Mouse (Mus musculus) cerebellum, adult 9-11 months (tissue): Measurements from ENCODE around the gene Ciz1.
A peak's percentile ranks its signal among the peaks of the same experiment; 100 is the strongest.

Experiments used
- DNase-seq: peaks from one replicate; pipeline ENCODE4 v3.0.0; 2022

The Ciz1 gene

DNA sequence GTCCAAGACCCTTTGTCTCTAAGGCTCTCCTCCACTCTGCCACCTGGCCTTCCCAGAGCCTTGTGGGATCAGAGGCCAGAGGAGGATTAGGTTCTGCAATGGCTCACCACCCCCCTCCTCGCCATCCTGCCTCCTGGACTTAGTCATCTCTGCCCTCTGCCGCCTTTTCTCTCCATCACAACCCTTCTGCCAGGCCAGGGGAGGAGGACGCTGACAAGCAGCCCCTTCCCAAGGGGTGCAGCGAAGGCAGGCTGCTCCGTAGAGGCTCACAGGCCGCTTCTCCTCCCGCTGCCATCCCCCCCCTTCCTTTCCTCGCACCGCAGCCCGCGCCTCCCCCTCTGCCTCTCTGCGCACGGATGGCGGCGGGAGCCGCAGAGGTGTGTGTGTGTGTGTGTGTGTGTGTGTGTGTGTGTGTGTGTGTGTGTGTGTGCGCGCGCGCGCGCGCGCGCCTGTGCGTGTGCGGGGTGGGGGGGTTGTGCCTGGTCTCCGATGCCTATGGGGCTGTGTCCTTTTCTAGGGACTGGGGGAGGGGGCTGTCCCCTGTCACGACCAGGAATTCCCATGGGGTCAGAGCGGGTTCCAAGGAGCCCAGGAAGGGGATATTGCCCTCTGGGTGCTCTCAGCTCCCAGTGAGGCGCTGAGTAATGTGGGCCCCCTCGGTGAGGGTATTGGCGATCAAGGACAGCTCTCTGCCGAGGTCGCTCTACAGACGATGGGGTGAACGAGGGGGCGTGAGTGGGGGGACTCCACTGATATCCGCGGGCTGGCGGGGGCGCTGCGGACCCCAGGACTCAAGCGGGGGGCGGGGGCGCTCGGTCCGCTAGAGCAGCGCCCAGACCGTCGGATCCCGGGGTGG, at the start of gene Ciz1:
Gene Ciz1, plus strand, starts transcription at position 177 of the 856 bp plus-strand sequence.
- DNase-seq: peak; percentile 88

- no peak for DNase-seq
Observed at GRCm38 (mm10) chr2:32302952-32303351, 49.2 kb upstream of the Ciz1 start.

DNA sequence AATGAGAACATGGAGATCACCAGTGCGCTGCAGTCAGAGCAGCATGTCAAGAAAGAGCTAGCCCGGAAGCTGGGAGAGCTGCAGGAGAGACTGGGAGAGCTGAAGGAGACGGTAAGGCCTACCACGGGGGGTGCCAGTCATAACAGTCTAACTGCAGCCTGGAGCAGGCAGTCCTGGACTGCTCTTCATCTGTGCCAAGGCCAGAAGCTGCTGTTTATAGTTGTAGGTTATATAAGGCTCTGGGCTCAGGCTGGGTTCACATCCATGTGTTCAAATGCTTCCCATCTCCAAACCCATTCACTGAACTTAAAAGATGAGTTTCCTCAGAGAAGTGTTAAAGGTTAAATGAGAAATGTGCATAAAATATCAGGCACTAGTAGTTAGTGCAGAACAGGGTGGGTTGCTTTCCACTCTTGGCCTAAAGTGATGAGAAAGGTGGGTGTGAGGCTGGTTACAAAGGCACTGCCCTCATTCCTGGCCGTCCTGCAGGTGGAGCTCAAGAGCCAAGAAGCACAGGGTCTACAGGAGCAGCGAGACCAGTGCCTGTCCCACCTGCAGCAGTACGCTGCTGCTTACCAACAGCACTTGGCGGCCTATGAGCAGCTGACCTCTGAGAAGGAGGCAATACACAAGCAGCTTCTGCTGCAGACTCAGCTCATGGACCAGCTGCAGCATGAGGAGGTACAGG, 47.8 kb upstream of the Ciz1 start:
- peak; percentile 83 for DNase-seq

DNA sequence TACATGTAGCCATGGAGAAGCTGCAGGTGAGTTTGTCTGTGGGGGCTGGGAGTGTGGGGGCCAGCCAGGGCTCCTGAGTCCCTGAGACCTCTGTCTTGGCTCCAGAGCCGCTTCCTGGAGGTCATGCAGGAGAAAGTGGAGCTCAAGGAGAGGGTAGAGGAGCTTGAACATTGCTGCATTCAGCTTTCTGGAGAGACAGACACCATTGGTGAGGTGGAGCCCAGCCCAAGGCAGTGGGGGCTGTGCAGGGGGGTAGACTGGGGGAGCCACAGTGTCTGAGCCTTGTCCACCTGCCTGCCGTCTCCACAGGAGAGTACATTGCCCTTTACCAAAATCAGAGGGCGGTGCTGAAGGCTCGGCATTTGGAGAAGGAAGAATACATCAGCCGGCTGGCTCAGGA, 46.5 kb upstream of the Ciz1 start:
- no peak for DNase-seq

GRCm38 (mm10) chr2:32306176-32306575, 46.0 kb upstream of the Ciz1 start:
- peak; percentile 59 for DNase-seq

DNA sequence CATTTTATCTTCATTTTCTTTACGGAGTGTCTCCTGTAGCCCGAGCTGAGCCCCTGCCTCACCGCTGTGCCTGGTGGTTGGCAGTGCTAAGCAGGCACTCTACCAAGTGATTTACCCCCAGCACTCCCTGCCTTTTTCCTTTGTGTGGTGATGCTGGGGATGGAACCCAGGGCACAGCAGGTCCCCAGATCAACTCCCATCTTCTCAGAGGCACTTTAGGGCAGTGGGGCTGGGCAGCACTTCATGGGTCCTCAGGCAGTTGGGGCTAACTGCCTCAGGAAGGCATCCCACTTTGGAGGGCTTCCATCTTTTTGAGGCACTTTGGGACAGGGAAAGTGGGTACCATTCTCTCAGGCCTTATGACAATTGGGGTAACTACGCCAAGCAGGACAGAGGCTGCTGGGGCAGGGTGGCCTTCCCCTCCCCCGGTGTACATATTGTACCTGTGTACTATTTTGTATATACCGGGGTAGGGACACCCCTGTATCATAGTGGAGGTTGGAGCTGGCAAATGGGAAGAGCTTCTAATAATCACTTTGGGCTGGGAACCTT, 44.8 kb upstream of the Ciz1 start:
- DNase-seq: peak; percentile 60

DNA sequence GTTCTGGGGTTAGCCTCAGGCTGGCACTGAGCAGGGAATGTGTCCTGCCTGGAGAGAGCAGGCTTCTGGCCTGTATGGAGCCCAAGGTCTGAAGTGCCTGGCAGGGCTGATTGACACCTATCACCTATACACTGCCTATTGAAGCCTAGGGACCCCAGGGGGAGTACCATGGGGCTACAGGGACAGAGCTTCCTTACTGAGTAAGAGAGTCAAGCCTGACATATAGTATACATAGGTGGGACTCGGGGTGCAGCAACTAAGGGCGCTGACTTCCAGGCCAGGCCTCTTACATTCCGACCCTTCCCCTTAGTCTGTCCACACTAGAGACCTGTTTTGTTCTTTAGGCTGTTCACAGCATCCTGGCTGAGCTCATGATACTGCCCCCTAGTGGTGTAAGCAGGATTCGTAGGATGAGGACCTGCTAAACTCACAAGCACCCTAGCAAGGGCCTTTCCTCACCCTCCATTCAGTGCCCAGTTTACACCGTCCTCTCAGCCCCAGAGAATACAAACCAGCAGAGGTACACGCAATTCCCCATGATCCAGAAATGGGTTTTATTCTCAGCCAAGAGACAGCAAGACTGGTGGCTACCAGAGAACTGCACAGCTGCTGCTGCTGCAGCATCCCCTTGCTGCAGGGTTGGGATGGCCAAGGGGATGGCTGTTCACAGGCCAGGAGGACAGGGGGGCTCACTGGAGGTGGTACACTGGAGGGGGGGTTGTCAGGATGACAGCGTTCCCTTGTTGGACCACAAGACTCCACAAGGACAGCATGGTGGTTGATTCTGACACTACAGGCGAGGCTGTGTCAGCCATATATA, 44.0 kb upstream of the Ciz1 start:
- peak; percentile 80 for DNase-seq

DNA sequence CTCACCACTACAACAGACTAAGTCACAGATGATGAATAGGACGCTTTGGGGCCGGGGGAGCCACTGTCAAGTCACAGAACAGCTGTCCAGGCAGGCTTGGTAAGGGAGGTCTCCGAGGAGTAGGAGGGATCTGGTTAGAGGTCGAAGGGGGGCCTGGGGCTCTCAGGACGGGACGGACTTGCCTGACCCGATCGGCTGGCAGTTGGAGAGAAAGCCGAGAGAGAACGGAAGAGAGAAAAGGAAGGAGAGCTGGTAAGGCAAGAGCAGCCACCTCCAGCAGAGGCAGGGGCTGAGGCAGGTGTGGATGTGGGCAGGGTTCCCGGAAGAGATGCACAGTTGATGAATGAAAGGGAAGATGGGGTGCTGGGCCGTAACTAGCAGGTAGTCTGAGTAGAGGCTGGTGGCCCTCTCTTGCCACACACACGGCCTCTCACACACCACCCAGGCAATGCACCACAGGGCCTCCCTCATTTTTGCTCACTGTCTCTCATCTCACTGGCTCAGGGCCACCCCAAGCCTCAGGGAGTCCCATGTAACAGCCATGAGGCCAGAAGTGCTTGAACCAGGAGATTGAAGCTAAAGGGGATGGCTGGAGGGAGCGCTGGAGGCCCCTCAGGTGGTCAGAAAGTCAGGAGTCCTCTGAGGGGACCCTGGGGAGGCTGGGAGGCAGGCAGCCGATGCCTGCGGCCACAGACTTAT, 43.1 kb upstream of the Ciz1 start:
- DNase-seq: no peak

DNA sequence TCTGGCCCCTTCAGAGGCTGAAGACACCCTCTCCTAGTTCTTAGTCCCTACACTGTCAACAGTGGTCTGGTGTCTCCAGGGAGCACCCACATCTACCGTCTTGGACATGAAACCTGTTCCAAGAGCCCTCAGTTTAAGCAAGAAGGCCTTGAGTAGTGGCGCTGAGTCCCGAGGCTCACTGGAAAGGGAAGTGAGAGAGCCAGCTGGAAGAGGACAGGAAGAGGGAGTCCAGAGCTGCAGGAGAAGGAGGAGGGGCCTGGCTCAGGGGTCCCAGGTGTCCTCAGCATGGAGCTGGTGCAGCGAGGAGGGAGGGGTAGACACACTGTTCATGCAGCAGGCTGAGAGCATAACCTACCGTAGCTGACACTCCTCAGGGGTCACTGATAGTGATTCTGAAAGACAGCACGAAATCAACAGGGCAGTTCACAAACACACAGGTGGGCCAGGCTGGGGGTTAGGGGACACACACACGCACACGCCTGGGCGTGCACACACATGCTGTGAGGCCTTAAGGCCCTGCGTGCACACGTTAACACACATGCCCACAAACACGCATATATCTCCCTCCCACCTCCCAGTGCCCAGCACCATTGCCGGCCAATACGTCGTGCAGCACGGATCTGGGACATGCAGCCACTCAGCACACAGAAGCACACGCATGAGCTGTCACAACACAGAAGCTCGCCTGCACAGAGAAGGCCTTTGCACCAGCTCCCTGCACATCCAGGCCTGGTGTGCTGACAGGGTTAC, 41.9 kb upstream of the Ciz1 start:
- DNase-seq: no peak

DNA sequence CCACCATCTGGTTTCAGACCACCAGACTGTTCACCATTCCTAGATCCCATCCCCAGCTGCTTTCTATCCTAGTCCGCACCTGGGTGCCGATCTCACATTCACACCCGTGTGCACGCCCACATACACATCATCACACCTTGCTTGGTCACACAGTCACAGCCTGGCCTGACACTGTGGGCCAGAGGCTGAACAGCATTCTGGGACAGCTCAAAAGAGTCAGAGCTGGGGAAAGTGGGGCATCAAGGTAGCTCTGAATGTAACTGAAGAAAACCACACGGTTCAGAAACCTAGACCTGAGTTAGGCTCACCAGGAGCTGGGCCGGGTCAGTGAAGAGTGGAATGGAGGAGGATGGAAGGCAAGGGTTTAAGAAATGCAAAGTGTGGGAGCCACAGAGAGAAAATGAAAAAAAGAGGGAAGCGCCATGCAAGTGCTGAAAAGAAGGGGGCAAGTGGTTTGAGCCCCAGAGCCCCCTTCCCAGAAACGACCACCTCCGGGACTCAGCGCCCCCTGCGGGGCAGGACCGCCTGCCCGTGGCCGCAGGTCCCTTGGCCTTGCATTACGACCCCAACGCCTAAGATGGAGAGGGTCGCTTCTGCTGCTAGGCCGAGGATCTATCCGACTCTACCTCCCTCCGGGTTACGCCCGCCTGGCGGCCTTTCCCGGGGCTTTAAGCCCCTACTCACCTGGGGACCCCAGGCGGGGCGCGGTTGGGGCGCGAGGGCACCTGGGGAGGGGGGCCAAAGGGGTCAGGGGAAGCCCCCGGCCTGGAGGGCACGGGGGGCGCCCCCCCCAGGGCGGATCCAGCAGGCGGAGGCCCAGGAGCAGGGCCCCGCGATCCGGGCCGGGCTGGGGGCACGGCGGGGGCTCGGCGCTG, 40.4 kb upstream of the Ciz1 start:
- peak; percentile 58 for DNase-seq

- peak; percentile 58 for DNase-seq
Observed at GRCm38 (mm10) chr2:32312318-32312964, 39.7 kb upstream of the Ciz1 start.

GRCm38 (mm10) chr2:32314831-32315230, 37.3 kb upstream of the Ciz1 start:
- no peak for DNase-seq

DNA sequence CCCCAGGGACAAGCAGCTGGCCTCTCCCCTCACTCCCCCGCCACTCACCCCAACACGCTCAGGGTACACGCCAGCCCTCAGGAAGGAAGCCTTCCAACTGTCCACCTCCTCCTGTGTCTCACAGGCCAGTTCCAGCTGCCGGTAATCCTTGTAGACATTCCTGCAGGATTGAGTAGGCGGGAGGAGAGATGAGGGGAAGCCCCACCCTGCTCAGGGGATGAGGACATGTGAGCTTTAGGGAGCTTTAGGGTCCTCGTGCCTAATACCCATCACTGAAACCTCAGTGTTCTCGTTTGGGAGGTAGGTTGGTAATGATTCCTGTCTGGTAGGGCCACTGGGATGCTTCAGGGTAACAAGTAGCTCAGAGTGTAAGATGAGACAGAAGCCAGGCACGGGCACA, 36.4 kb upstream of the Ciz1 start:
- DNase-seq: no peak

GRCm38 (mm10) chr2:32316887-32317656, 35.1 kb upstream of the Ciz1 start:
- peak; percentile 53 for DNase-seq

DNA sequence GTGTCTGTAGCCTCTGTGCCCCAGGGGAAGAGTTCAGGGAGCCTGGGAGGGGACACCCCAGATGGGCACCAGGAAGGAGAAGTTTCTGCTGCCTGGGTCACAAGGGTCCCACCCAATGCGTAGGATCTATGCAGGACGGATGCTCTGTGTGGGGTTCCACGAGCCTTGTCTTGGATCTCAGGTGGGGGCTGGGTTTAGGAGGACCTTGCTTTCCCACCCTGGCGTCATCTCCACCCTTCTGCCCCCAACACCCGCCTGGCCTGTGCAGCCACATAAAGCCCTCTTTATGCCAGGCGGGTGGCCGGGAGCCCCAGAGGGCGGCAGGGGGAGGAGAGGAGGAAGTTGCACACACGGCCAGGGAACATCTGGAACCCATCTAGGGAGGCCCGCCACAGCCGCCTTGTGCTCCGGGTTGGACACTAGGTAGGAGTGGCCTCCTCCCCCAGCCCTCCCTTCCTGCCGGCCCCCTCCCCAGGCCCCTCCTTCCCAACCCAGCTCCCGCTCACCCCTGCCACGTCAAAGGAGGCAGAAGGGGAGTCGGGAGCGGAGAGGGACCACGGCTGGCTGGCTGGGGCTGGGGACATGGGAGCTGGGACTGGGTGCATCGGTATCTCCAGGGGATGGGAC, 34.2 kb upstream of the Ciz1 start:
- DNase-seq: peak; percentile 49

DNA sequence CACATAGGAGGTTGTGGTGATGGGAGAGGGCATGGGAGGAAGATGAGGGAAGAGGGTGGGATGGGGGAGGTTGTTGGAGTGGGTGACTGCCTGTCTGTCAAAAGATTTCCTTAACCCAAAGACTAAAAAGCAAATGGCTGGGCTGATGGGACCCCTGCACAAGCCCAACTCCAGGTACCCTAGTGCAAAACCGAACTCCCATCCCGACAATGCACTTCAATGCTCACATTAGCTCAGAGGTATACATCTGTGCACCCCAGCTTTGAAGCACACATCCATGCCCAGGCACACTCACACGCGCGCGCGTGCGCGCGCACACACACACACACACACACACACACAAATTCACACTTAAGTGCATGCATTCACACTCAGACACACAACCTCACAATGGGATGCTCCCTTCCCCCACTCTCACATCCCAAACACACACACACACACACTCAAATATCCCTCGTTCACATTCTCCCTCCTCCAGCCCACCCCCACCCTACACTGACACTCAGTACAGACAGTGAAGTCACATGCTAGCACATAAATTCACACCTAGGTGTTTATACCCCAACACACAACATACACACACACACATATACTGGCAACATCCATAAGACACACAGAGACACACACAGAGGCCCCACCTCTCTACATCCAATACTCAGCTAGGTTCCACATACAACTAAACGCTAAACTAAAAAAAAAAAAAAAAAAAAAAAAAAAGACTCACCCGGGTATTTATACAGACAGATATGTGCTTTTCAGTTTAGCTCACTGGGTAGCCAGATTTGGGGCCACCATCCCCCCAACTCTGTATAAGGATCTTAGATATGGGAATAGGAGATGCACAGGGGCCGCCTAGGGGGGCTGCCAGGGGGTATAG, 33.2 kb upstream of the Ciz1 start:
- no peak for DNase-seq
